Mouse (Mus musculus): ENCODE data around the gene Comtd1.

Gene Comtd1

GRCm38 (mm10) chr14:21838336-21839017 is 10.3 kb downstream of the Comtd1 start:
- DNase-seq (ENCODE audit: extremely low read depth, insufficient read length, low spot score): no peak

GRCm38 (mm10) chr14:21831830-21832403 is 16.9 kb downstream of the Comtd1 start:
- no peak for DNase-seq (ENCODE audit: extremely low read depth, insufficient read length, low spot score)

- DNase-seq (ENCODE audit: extremely low read depth, insufficient read length, low spot score): peak; percentile 95
These were observed 17.7 kb downstream of the Comtd1 start for GRCm38 (mm10) chr14:21830876-21831767.

- DNase-seq (ENCODE audit: extremely low read depth, insufficient read length, low spot score): no peak
These were observed 22.8 kb downstream of the Comtd1 start for GRCm38 (mm10) chr14:21825786-21826491.

GRCm38 (mm10) chr14:21824938-21825337 is 23.8 kb downstream of the Comtd1 start, which contains the start of gene Vdac2:
Gene Vdac2, plus strand, starts transcription at chr14:21825238.
- no peak for DNase-seq (ENCODE audit: extremely low read depth, insufficient read length, low spot score)

GRCm38 (mm10) chr14:21823897-21824296 is 24.9 kb downstream of the Comtd1 start:
- DNase-seq (ENCODE audit: extremely low read depth, insufficient read length, low spot score): no peak

GRCm38 (mm10) chr14:21822795-21823374 is 25.9 kb downstream of the Comtd1 start:
- peak; percentile 58 for DNase-seq (ENCODE audit: extremely low read depth, insufficient read length, low spot score)

GRCm38 (mm10) chr14:21822307-21822706 is 26.5 kb downstream of the Comtd1 start:
- no peak for DNase-seq (ENCODE audit: extremely low read depth, insufficient read length, low spot score)

- DNase-seq (ENCODE audit: extremely low read depth, insufficient read length, low spot score): peak; percentile 65
These were observed 27.8 kb downstream of the Comtd1 start for GRCm38 (mm10) chr14:21820880-21821505.

- no peak for DNase-seq (ENCODE audit: extremely low read depth, insufficient read length, low spot score)
These were observed 31.3 kb downstream of the Comtd1 start for GRCm38 (mm10) chr14:21817453-21817852.

- no peak for DNase-seq (ENCODE audit: extremely low read depth, insufficient read length, low spot score)
These were observed 32.5 kb downstream of the Comtd1 start for GRCm38 (mm10) chr14:21816255-21816654.

- DNase-seq (ENCODE audit: extremely low read depth, insufficient read length, low spot score): no peak
These were observed 34.2 kb downstream of the Comtd1 start for GRCm38 (mm10) chr14:21814606-21815005.

GRCm38 (mm10) chr14:21813847-21814246 is 34.9 kb downstream of the Comtd1 start:
- DNase-seq (ENCODE audit: extremely low read depth, insufficient read length, low spot score): peak; percentile 18

GRCm38 (mm10) chr14:21813216-21813615 is 35.6 kb downstream of the Comtd1 start:
- DNase-seq (ENCODE audit: extremely low read depth, insufficient read length, low spot score): no peak

- DNase-seq (ENCODE audit: extremely low read depth, insufficient read length, low spot score): peak; percentile 32
These were observed 36.1 kb downstream of the Comtd1 start for GRCm38 (mm10) chr14:21812590-21813162.

- DNase-seq (ENCODE audit: extremely low read depth, insufficient read length, low spot score): no peak
These were observed 36.9 kb downstream of the Comtd1 start for GRCm38 (mm10) chr14:21811744-21812393.

GRCm38 (mm10) chr14:21811301-21811700 is 37.5 kb downstream of the Comtd1 start:
- no peak for DNase-seq (ENCODE audit: extremely low read depth, insufficient read length, low spot score)

GRCm38 (mm10) chr14:21809418-21809817 is 39.4 kb downstream of the Comtd1 start:
- DNase-seq (ENCODE audit: extremely low read depth, insufficient read length, low spot score): no peak

All from 3134 (cell line).